Mouse (Mus musculus): Measurements from ENCODE around the gene Cela3a. TPM values are rescaled to one million over a fixed set of nuclear protein-coding genes. Genes with fewer than 3 reads are reported as not detected.

Gene Cela3a
- not detected for polyA plus RNA-seq (2014; fragmentation: Illumina TruSeq; extraction: RNeasy Lipid Tissue Mini Kit (QIAGEN cat#74804); ENCODE audit: low read depth, low replicate concordance)

GRCm38 (mm10) chr4:137409691-137410090 is at the start of gene Cela3a:
TSS of gene Cela3a (minus strand) at chr4:137409791.

GRCm38 (mm10) chr4:137453234-137453767 is 43.7 kb upstream of the Cela3a start, which contains the start of gene 1700013G24Rik:
TSS of gene 1700013G24Rik (plus strand) at chr4:137453284.

DNA sequence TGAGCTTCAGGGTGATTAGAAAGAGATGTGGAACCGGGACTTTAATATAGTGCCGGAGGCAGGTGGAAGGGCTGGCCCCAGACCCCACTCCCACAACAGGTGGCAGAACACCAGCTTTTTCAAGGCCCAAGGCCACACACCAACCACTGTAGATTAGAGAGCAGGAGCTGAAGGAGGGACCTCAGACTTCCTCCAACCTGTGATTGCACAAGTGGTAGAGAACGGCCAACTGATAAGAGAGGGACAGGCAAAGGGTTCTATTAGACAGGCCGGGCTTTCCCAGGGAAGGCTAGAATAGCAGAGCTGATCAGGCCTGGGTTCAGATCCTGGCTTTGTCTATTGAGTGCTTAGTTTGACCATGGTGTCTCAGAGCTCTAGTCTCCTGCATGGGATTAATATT is 20.9 kb upstream of the Cela3a start, which contains the start of gene Cela3b:
TSS of gene Cela3b (minus strand) at position 39 of the 400 bp plus-strand sequence.

GRCm38 (mm10) chr4:137357517-137358254 is 51.9 kb downstream of the Cela3a start, which contains the start of gene Cdc42:
TSS of gene Cdc42 (minus strand) at chr4:137357720.

Other genes starting within 250 kb of the Cela3a start
- gene Wnt4, start 132.3 kb downstream of the Cela3a start, polyA plus RNA-seq (2014; fragmentation: Illumina TruSeq; extraction: RNeasy Lipid Tissue Mini Kit (QIAGEN cat#74804); ENCODE audit: low read depth, low replicate concordance): 0.16 TPM
- 770 TPM for gene Cdc42, start 52.1 kb downstream of the Cela3a start, polyA plus RNA-seq (2014; fragmentation: Illumina TruSeq; extraction: RNeasy Lipid Tissue Mini Kit (QIAGEN cat#74804); ENCODE audit: low read depth, low replicate concordance)
- gene Cela3b, start 20.7 kb upstream of the Cela3a start, polyA plus RNA-seq (2014; fragmentation: Illumina TruSeq; extraction: RNeasy Lipid Tissue Mini Kit (QIAGEN cat#74804); ENCODE audit: low read depth, low replicate concordance): not detected
- not detected for gene 1700013G24Rik, start 43.5 kb upstream of the Cela3a start, polyA plus RNA-seq (2014; fragmentation: Illumina TruSeq; extraction: RNeasy Lipid Tissue Mini Kit (QIAGEN cat#74804); ENCODE audit: low read depth, low replicate concordance)
- 0.24 TPM for gene Hspg2, start 59.0 kb upstream of the Cela3a start, polyA plus RNA-seq (2014; fragmentation: Illumina TruSeq; extraction: RNeasy Lipid Tissue Mini Kit (QIAGEN cat#74804); ENCODE audit: low read depth, low replicate concordance)
- not detected for gene Ldlrad2, start 164.8 kb upstream of the Cela3a start, polyA plus RNA-seq (2014; fragmentation: Illumina TruSeq; extraction: RNeasy Lipid Tissue Mini Kit (QIAGEN cat#74804); ENCODE audit: low read depth, low replicate concordance)
- 37.3 TPM for gene Usp48, start 184.0 kb upstream of the Cela3a start, polyA plus RNA-seq (2014; fragmentation: Illumina TruSeq; extraction: RNeasy Lipid Tissue Mini Kit (QIAGEN cat#74804); ENCODE audit: low read depth, low replicate concordance)